Mouse (Mus musculus) heart, postnatal 0 days (tissue): ENCODE measurements around the gene Klrb1. TPM values are rescaled to one million over a fixed set of nuclear protein-coding genes. Genes with fewer than 3 reads are reported as not detected.
"Not testable (repeated sequence)": the region's sequence is repeated elsewhere in the genome, so short reads cannot be mapped to it uniquely, and the experiment has no call there.

Experiments used
- ATAC-seq: fragments of 200-750 bp; cut with Nextera tagmentation; 2 replicates; pipeline ENCODE4 v1.8.0; 2017; ENCODE audit warnings: low read depth, moderate number of reproducible peaks, moderate library complexity; ENCODE audit not compliant: insufficient read depth
- DNase-seq: peaks from one replicate; pipeline ENCODE4 v3.0.0-alpha.2; 2016; ENCODE audit warnings: low spot score
- H3K27ac ChIP-seq: fragments of 300-500 bp; sonication (generic); 2 replicates; pipeline ENCODE4 v1.5.1; 2014; ENCODE audit warnings: low read depth, mild to moderate bottlenecking
- H3K27me3 ChIP-seq: fragments of 300-500 bp; sonication (generic); 2 replicates; pipeline ENCODE4 v1.6.1; 2014; ENCODE audit warnings: low read length, mixed read lengths; ENCODE audit not compliant: control insufficient read depth, insufficient read depth
- H3K36me3 ChIP-seq: fragments of 300-500 bp; sonication (generic); replicated peaks from 2 replicates; pipeline ENCODE4 v1.6.1; 2014; ENCODE audit warnings: low read length, mixed read lengths; ENCODE audit not compliant: control insufficient read depth, insufficient read depth
- H3K4me1 ChIP-seq: fragments of 300-500 bp; sonication (generic); 2 replicates; pipeline ENCODE4 v1.6.1; 2014; ENCODE audit warnings: antibody characterized with exemption; ENCODE audit not compliant: control insufficient read depth, insufficient read depth
- H3K4me2 ChIP-seq: fragments of 300-500 bp; sonication (generic); 2 replicates; pipeline ENCODE4 v1.6.1; 2014; ENCODE audit warnings: low read depth, mild to moderate bottlenecking, low read length, moderate library complexity
- H3K4me3 ChIP-seq: fragments of 300-500 bp; sonication (generic); 2 replicates; pipeline ENCODE4 v1.5.1; 2014; ENCODE audit warnings: low read depth, low read length
- H3K9ac ChIP-seq: fragments of 300-500 bp; sonication (generic); replicated peaks from 2 replicates; pipeline ENCODE4 v1.6.1; 2014; ENCODE audit warnings: low read depth, low read length, mixed read lengths
- H3K9me3 ChIP-seq: fragments of 300-500 bp; sonication (generic); replicated peaks from 2 replicates; pipeline ENCODE4 v1.6.1; 2016; ENCODE audit warnings: low read length; ENCODE audit not compliant: control insufficient read depth
- CTCF ChIP-seq: IDR thresholded peaks from 2 replicates; pipeline ENCODE4 v1.5.1; 2016; ENCODE audit warnings: antibody characterized with exemption, control low read depth, low read depth
- EP300 ChIP-seq: IDR thresholded peaks from 2 replicates; pipeline ENCODE4 v1.6.1; 2016; ENCODE audit warnings: antibody characterized with exemption, low read depth
- WGBS: fragments of 180-500 bp; shearing (Covaris S2); extraction: QIAGEN DNeasy Blood & Tissue Kit; methylation state at CpG from one replicate; pipeline ENCODE4 v1.1.7; 2014; 5-methylcytosine and 5-hydroxymethylcytosine counted together
- polyA plus RNA-seq: library from polyadenylated mRNA; unstranded; fragments of >200 nt; fragmentation: Nextera tagmentation; extraction: Ambion mirVana; gene quantifications from 2 replicates; pipeline ENCODE4 v1.2.1, GENCODE M21; 2015
- total RNA-seq: library from RNA; depleted of rRNA; stranded (reverse); fragments of >200 nt; gene quantifications from 2 replicates; pipeline ENCODE4 v1.2.3, GENCODE M21; 2014; ENCODE audit warnings: low replicate concordance

The Klrb1 gene
- total and polyA plus RNA-seq, 2 experiments from 2014 or later = not detected

- Histone ChIP-seq H3K36me3 (no peaks in the 10 kb centered on the region), H3K4me2 (peak overlapping the region; percentile 56), H3K4me3 (peak overlapping the region; percentile 41), H3K27me3 (no peaks in the 10 kb centered on the region), H3K4me1 (no peaks in the 10 kb centered on the region), H3K9me3 (no peaks in the 10 kb centered on the region), H3K27ac (no peak overlapping the region), H3K9ac (no peak overlapping the region)
- 23% methylated on average over 5 of the region's 5 CpGs for WGBS
- ATAC-seq (no peak), DNase-seq (no peak)
- no peak for TF ChIP-seq CTCF
- TF ChIP-seq EP300 = no peak
Observed at GRCm38 (mm10) chr6:128764598-128764997, 41.7 kb upstream of the Klrb1 start.

- Histone ChIP-seq H3K4me2 (peak overlapping the region; percentile 58), H3K36me3 (no peaks in the 10 kb centered on the region), H3K9ac (no peak overlapping the region; the same call in 1 of the 2 replicates), H3K9me3 (no peaks in the 10 kb centered on the region), H3K27ac (no peak overlapping the region), H3K27me3 (no peaks in the 10 kb centered on the region), H3K4me3 (peak overlapping the region; percentile 41), H3K4me1 (no peaks in the 10 kb centered on the region)
- ATAC-seq = peak; percentile 94
- peak; percentile 99 for DNase-seq
- TF ChIP-seq EP300 (no peak), CTCF (peak; percentile 74)
- WGBS = 1% methylated on average over 30 of the region's 30 CpGs
Observed at GRCm38 (mm10) chr6:128763736-128764523, 41.1 kb upstream of the Klrb1 start.

GRCm38 (mm10) chr6:128762892-128763670, 40.2 kb upstream of the Klrb1 start:
- H3K27me3 ChIP-seq, ATAC-seq, H3K9ac ChIP-seq, H3K9me3 ChIP-seq, H3K27ac ChIP-seq, H3K36me3 ChIP-seq, H3K4me1 ChIP-seq, DNase-seq: not testable (repeated sequence)
- WGBS = 79% methylated on average over 9 of the region's 10 CpGs
- Histone ChIP-seq H3K4me3 (peak overlapping the region; percentile 41; the same call in 1 of the 2 replicates), H3K4me2 (peak overlapping the region; percentile 58)

- Histone ChIP-seq H3K36me3 (no peaks in the 10 kb centered on the region), H3K27me3 (no peaks in the 10 kb centered on the region), H3K9ac (no peak overlapping the region), H3K27ac (no peak overlapping the region), H3K4me2 (peak overlapping the region; percentile 42), H3K4me1 (no peaks in the 10 kb centered on the region), H3K4me3 (peak overlapping the region; percentile 67), H3K9me3 (no peaks in the 10 kb centered on the region)
- no peak for ATAC-seq
- no peak for DNase-seq
- TF ChIP-seq CTCF (no peak), EP300 (no peak)
- 48% methylated on average over 5 of the region's 5 CpGs for WGBS
Observed at GRCm38 (mm10) chr6:128761144-128761540, 38.3 kb upstream of the Klrb1 start.

- peak; percentile 63 for ATAC-seq
Observed at GRCm38 (mm10) chr6:128760416-128761143, 37.7 kb upstream of the Klrb1 start.

GRCm38 (mm10) chr6:128760016-128760415, 37.2 kb upstream of the Klrb1 start:
- ATAC-seq (peak; percentile 29), DNase-seq (peak; percentile 57)
- not testable (repeated sequence) for H3K4me1 ChIP-seq, H3K36me3 ChIP-seq, H3K27me3 ChIP-seq, H3K9me3 ChIP-seq
- under 1% methylated on average over 22 of the region's 22 CpGs for WGBS
- peak overlapping the region; percentile 62 for H3K9ac ChIP-seq
- peak overlapping the region; percentile 67 for H3K4me3 ChIP-seq
- H3K4me2 ChIP-seq = peak overlapping the region; percentile 58
- peak overlapping the region; percentile 76 for H3K27ac ChIP-seq

More at GRCm38 (mm10) chr6:128760416-128761143, 37.7 kb upstream of the Klrb1 start:
- peak; percentile 74 for TF ChIP-seq CTCF
- under 1% methylated on average over 44 of the region's 44 CpGs for WGBS
- H3K4me3 ChIP-seq = peak overlapping the region; percentile 67
- not testable (repeated sequence) for H3K4me1 ChIP-seq, H3K27me3 ChIP-seq, H3K36me3 ChIP-seq, H3K9me3 ChIP-seq
- H3K27ac ChIP-seq = peak overlapping the region; percentile 76
- peak; percentile 53 for DNase-seq
- H3K9ac ChIP-seq = peak overlapping the region; percentile 62
- H3K4me2 ChIP-seq = peak overlapping the region; percentile 58
